Mouse (Mus musculus) induced T-regulatory cell, adult 2 months (primary cell): Measurements from ENCODE around the gene Rpgrip1l.

ENCODE experiments used
- DNase-seq: peaks from one replicate; pipeline ENCODE4 v3.0.0-alpha.2; 2012; ENCODE audit warnings: low read depth

The Rpgrip1l gene

DNA sequence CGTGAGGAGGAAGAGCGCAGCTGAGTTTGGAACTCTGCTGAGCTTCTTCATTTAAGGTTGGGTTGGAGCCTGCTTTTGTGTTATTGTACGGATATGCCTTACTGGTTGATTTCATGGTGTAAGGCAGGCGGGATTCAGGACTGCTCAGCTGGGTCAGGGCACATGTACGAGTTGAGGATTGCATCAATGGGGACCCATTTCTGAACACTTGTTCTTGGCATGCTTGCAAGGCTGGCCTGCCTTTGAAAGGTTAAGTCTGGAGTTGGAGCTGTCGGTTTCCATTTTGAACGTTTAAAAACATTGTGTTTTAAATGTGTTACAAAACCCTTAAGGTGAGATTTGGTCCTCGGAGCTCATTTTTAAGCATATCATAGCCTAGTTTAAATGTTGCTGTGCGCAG, 16.0 kb upstream of the Rpgrip1l start:
- no peak for DNase-seq

DNA sequence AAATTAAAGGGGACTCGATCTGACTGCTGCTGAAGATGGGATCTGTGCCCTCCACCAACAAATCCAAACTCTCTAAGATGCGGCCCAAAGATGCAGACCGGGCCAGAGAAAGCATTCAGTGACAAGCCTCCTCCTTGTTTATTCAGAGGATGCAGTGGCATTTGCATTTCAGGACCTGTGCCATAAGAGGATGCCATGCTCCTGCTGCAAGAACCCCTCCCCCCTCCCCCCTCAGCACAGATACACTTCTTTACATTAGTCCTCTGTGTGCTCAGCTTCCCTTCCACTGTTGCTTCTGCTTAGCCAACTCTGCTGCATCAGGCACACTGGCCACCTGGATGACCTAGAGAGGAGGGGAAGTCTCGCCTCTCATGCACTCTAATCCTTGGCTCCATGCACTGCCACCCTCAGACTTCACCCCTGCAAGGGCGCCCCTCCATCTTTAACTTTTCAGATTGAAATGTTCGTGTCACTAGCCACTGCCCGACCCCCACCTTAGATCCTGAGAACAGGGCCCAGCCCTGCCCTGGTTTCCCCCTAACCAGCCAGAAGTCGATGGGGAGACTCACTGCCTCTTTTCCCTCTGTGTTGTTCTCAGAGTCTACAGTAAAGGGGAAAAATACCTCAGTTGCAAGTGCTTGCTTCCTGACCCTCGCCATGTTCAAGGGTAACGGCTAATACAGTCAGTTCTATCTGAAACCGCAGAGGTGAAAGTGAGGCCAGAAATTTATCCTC, 14.6 kb upstream of the Rpgrip1l start:
- no peak for DNase-seq

DNA sequence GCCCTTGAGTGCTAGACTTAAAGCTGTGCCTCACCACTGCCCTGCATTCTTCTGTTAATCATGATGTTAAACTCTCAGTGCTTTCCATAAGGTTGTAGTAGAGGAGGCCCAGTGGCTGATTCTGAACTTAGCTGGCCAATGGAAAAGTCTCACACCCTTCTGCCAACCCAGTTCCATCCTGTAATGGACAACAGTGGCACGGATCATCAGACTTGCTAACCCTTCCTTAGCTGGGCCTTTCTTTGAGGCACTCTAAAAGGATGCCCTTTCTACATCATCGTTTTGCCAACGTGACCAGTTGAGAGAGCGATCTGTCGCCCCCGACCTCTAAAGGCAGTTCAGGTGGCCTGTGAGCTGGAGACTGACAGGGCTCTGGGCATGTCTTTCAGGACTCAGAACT, 13.9 kb upstream of the Rpgrip1l start:
- DNase-seq: no peak

DNA sequence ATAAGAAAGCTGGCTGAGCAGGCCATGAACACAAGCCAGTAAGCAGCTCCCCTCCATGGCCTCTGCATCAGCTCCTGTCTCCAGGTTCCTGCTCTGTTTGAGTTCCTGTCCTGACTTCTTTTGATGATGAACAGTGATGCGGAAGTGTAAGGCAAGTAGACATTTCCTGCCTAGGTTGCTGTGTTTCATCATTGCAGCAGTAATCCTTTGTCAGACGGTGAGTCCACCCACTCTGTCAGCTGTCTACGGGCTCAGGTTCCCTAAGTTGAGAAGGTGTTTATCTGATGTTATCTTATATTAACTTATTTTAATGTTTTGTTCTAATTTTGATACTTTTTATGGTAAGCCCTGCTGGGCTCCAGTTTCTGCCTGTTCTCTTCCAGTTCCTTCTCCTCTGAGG, 13.0 kb upstream of the Rpgrip1l start:
- DNase-seq: peak; percentile 21

DNA sequence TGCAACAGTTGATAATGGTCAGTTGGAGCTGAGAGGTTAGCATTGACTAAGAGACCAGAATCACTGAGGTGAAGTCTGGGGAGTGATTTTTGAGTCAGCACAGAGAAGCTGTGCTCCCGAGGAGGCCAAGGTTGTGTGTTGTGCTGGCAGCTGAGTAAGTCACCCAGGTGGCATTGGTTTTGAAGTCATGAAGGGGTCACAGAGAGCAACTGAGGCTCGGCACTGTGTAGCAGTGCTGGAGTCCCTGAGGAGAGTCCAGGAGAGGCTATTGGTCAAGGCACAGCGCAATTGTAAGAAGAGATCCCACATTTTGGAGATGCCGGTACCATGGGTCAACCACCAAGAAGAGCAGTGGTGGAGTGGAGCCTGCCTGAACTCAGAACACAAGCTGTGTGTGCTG, 11.9 kb upstream of the Rpgrip1l start:
- no peak for DNase-seq

DNA sequence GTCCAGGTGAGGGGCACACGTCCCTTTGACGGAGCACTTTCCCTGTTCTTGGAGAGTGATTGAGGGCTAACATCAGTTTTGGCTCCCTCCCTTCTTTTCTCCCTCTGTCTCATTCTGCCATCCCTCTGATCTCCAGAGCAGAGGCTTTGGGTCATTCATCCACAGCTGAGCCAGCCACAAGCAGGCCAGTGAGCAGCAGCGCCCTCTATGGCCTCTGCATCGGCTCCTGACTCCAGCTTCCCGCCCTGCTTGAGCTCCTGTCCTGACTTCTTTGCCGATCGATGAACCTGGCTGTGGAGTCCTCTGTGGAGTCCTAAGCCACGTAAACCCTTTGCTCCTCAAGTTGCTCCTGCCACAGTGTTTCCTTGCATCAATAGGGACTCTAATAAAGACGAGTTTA, 11.2 kb upstream of the Rpgrip1l start:
- DNase-seq: no peak

DNA sequence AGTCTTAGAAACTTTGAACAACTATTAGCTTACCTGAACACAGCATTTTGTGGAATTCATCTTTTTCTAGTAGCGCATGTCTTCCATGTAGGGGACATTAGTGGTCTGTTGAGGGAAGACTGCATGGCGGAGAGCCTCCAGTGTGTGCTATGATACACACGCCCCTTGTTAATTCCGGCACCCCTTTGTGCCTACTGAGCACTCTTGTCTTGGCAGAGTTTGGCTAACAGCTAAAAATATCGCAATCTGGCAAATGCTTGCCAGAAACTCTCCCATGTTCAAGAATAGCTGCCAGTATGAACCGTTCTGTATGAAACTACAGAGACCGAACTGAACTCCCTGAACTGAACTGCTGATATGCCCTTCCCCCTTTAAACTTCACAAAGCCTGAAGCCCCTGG, 10.4 kb upstream of the Rpgrip1l start:
- no peak for DNase-seq

- no peak for DNase-seq
Measured at GRCm38 (mm10) chr8:91318938-91319729, 6.1 kb upstream of the Rpgrip1l start.

- DNase-seq: no peak
Measured at GRCm38 (mm10) chr8:91317567-91318227, 4.6 kb upstream of the Rpgrip1l start.

DNA sequence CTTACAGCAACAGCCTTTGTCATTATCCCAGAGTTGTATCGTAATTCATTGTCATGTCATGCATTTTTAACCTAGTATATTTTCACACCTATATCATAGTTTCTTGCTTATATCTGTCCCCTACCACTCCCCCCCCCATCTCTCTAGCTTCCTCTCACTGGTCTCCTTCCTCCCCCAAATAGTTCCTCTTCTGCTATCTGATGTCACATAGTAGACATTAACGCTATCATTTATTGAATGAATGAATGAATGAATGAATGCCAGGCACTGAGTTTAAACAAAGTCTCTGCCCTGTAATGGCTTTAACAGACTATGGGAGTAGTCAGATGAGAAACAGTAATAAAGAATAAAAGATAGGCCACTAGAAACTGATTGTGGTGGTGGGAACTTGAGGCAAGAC, 720 bp downstream of the Rpgrip1l start:
- no peak for DNase-seq

DNA sequence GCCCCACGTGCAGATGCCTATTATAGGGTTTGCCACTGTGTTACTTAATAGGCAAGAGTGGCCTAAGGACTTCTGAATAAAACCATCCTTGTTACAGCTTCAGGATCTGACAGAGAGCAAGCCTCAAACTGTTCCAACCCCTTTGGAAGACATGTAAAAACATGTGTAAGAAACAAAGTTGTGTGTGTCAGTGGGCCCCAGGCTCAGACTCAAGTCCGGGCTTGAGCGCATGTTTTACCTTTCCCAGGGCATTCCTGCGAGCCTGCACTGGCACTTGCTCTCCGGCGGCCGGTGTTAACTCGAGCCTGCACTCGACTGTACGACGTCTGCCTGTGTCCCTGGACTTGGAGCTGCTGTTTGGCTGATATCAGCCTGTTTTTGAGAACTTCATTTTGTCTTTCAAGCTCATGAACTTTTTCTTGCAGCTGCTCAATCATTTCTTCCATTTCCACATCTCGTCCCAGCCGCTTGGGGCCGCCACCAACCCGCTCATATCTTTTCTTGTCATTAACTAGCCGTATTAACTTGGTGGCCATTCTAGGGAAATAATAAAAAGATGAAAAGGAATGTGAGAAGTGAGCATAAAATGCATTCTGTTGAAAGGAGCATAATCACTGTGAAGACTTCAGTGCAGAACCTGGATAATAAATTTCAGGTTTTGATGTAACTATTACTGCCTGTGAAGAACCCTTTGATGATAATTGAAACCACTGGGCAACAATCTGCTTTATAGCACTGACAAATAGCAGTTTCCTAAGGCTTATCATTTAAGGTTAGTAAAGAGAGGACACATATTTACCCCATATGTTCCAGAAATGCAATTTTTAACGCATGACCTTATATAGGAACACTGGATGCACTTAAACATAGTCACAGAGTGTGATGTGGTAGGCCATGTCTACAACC, 8.3 kb downstream of the Rpgrip1l start:
- no peak for DNase-seq

- no peak for DNase-seq
Measured at GRCm38 (mm10) chr8:91298672-91299071, 14.4 kb downstream of the Rpgrip1l start.

GRCm38 (mm10) chr8:91295786-91296185, 17.3 kb downstream of the Rpgrip1l start:
- no peak for DNase-seq

GRCm38 (mm10) chr8:91290576-91290975, 22.5 kb downstream of the Rpgrip1l start:
- DNase-seq: no peak

GRCm38 (mm10) chr8:91286237-91286636, 26.8 kb downstream of the Rpgrip1l start:
- no peak for DNase-seq

- no peak for DNase-seq
Measured at GRCm38 (mm10) chr8:91283815-91284214, 29.2 kb downstream of the Rpgrip1l start.

DNA sequence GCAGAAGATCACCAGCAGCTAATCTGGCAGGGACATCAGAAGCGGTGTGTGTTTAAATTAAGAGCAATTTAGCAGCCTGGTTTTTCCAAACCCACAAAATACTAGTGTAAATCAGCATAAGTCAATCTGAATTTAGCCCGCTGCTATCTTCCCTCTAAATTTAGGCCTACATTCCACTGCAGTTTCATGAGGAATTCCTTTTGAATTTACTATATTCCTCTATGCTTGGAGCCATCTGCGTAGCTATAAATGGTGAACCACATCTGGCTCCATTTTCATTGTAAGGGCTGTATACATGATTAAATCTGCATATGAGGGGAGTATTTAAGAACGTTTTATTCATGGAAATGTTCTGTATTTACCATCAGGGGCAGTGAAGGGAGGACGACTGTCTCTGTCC, 30.4 kb downstream of the Rpgrip1l start:
- no peak for DNase-seq

- no peak for DNase-seq
Measured at GRCm38 (mm10) chr8:91281545-91281944, 31.5 kb downstream of the Rpgrip1l start.

DNA sequence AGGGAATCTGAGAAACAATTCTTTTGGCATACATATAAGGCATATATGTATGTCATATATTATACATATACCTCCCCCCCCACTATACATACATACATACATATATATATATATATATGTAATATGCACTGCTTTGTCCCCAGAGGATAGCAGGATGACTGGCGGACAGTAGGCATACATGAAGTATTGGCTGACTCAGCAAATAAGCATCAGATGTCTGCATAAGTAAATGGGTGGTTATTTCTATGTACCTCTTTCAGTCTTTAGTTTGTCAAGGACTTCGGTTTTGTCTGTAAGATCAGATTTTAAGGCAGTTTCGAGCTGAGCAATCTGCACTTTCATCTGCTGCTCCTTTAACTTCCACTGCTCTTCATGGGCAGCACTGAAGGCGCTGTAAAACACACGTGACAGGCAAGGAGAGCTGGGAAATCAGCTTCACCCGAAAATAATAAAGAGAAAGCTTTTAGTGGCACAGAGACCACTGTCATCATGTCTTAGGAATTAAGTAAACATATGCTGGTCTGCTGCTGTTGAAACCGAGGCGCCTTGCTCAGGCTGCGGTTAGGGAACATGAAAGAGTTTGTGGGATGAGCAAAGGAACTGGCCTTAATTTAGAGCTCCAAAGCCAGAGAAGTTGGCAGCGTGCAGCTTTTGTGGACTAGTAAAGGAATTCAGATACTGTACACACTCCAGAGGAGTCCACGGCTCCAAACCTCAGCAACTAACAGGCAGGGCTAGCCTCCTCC, 32.4 kb downstream of the Rpgrip1l start:
- DNase-seq: no peak

GRCm38 (mm10) chr8:91278060-91278459, 35.0 kb downstream of the Rpgrip1l start:
- DNase-seq: no peak

DNA sequence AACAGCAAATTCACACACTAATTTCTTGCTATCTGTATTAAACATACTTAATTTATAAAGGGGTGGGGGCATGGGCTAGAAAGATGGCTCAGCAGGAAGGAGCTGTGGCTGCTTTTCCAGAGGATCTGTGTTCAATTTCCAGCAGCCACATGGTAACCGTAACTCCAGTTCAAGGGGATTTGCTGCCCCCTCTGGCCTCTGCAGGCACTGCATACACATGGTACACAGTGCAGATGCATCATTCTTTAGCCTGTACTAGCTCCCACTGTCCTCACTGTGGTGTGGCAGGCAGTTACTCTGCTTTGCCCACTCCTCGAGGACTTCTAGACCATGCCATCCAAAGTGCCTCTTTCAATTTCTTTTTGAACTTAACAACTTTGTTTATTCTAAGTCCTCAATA, 36.7 kb downstream of the Rpgrip1l start:
- DNase-seq: peak; percentile 14
